Mouse (Mus musculus): ENCODE data around the gene Slc44a3. TPM values are rescaled to one million over a fixed set of nuclear protein-coding genes. Genes with fewer than 3 reads are reported as not detected.

The Slc44a3 gene
- polyA plus RNA-seq, 1 experiment from 2014 or later: 1.3 TPM

GRCm38 (mm10) chr3:121567904-121568303 lies 35.7 kb upstream of the Slc44a3 start:
- Histone ChIP-seq H3K9me3 (no peaks in the 10 kb centered on the region), H3K27me3 (ENCODE audit: insufficient read depth, poor library complexity, severe bottlenecking) (no peaks in the 10 kb centered on the region), H3K4me1 (no peaks in the 10 kb centered on the region), H3K27ac (no peak overlapping the region), H3K4me3 (no peak overlapping the region), H3K36me3 (no peaks in the 10 kb centered on the region)
- no peak for DNase-seq (ENCODE audit: low spot score)
- 85% methylated on average over 9 of the region's 9 CpGs for WGBS

GRCm38 (mm10) chr3:121567337-121567900 lies 35.2 kb upstream of the Slc44a3 start:
- H3K4me1 ChIP-seq: no peaks in the 10 kb centered on the region
- no peak overlapping the region for H3K4me3 ChIP-seq
- no peak for DNase-seq (ENCODE audit: low spot score)
- no peaks in the 10 kb centered on the region for H3K36me3 ChIP-seq
- H3K9me3 ChIP-seq: no peaks in the 10 kb centered on the region
- H3K27me3 ChIP-seq (ENCODE audit: insufficient read depth, poor library complexity, severe bottlenecking): no peaks in the 10 kb centered on the region
- 76% methylated on average over 2 of the region's 2 CpGs for WGBS
- H3K27ac ChIP-seq: no peak overlapping the region

- no peak for DNase-seq (ENCODE audit: low spot score)
Measured at GRCm38 (mm10) chr3:121566901-121567300, 34.7 kb upstream of the Slc44a3 start.

GRCm38 (mm10) chr3:121561803-121562202 lies 29.6 kb upstream of the Slc44a3 start:
- no peak for DNase-seq (ENCODE audit: low spot score)
- Histone ChIP-seq H3K27ac (no peak overlapping the region), H3K27me3 (ENCODE audit: insufficient read depth, poor library complexity, severe bottlenecking) (no peaks in the 10 kb centered on the region), H3K36me3 (no peaks in the 10 kb centered on the region), H3K4me1 (peaks cover 19% of the 10 kb centered on the region), H3K4me3 (no peak overlapping the region), H3K9me3 (no peaks in the 10 kb centered on the region)
- WGBS: 76% methylated on average over 3 of the region's 3 CpGs

More at GRCm38 (mm10) chr3:121566901-121567300, 34.7 kb upstream of the Slc44a3 start:
- Histone ChIP-seq H3K27ac (no peak overlapping the region), H3K9me3 (no peaks in the 10 kb centered on the region), H3K4me3 (no peak overlapping the region), H3K36me3 (no peaks in the 10 kb centered on the region), H3K4me1 (no peaks in the 10 kb centered on the region), H3K27me3 (ENCODE audit: insufficient read depth, poor library complexity, severe bottlenecking) (no peaks in the 10 kb centered on the region)
- WGBS: 84% methylated on average over 4 of the region's 4 CpGs

GRCm38 (mm10) chr3:121560115-121560865 lies 28.1 kb upstream of the Slc44a3 start:
- DNase-seq (ENCODE audit: low spot score): no peak
- H3K27me3 ChIP-seq (ENCODE audit: insufficient read depth, poor library complexity, severe bottlenecking): no peaks in the 10 kb centered on the region
- no peak overlapping the region for H3K4me3 ChIP-seq
- H3K9me3 ChIP-seq: no peaks in the 10 kb centered on the region
- H3K36me3 ChIP-seq: no peaks in the 10 kb centered on the region
- H3K4me1 ChIP-seq: peaks cover 19% of the 10 kb centered on the region
- H3K27ac ChIP-seq: no peak overlapping the region; the same call in 1 of the 2 replicates
- WGBS: 70% methylated on average over 14 of the region's 14 CpGs

- peaks cover 19% of the 10 kb centered on the region for H3K4me1 ChIP-seq
- whole genome bisulfite sequencing: 70% methylated on average over 15 of the region's 15 CpGs
Measured at GRCm38 (mm10) chr3:121559406-121560114, 27.4 kb upstream of the Slc44a3 start.

GRCm38 (mm10) chr3:121558861-121559260 lies 26.7 kb upstream of the Slc44a3 start:
- H3K4me3 ChIP-seq: no peak overlapping the region
- H3K27me3 ChIP-seq (ENCODE audit: insufficient read depth, poor library complexity, severe bottlenecking): no peaks in the 10 kb centered on the region
- H3K9me3 ChIP-seq: no peaks in the 10 kb centered on the region
- H3K4me1 ChIP-seq: peaks cover 19% of the 10 kb centered on the region
- no peaks in the 10 kb centered on the region for H3K36me3 ChIP-seq
- 82% methylated on average over 8 of the region's 8 CpGs for WGBS
- no peak overlapping the region for H3K27ac ChIP-seq
- DNase-seq (ENCODE audit: low spot score): no peak

More at GRCm38 (mm10) chr3:121559406-121560114, 27.4 kb upstream of the Slc44a3 start:
- no peak overlapping the region for H3K4me3 ChIP-seq
- no peak for DNase-seq (ENCODE audit: low spot score)
- H3K27ac ChIP-seq: no peak overlapping the region; the same call in 1 of the 2 replicates
- no peaks in the 10 kb centered on the region for H3K36me3 ChIP-seq
- no peaks in the 10 kb centered on the region for H3K9me3 ChIP-seq
- no peaks in the 10 kb centered on the region for H3K27me3 ChIP-seq (ENCODE audit: insufficient read depth, poor library complexity, severe bottlenecking)

- H3K27me3 ChIP-seq (ENCODE audit: insufficient read depth, poor library complexity, severe bottlenecking): no peaks in the 10 kb centered on the region
- DNase-seq (ENCODE audit: low spot score): no peak
- H3K4me1 ChIP-seq: peaks cover 28% of the 10 kb centered on the region
- H3K27ac ChIP-seq: no peak overlapping the region
- no peaks in the 10 kb centered on the region for H3K36me3 ChIP-seq
- no peaks in the 10 kb centered on the region for H3K9me3 ChIP-seq
- H3K4me3 ChIP-seq: no peak overlapping the region
- 66% methylated on average over 7 of the region's 7 CpGs for WGBS
Measured at GRCm38 (mm10) chr3:121556304-121556703, 24.1 kb upstream of the Slc44a3 start.

- Histone ChIP-seq H3K36me3 (no peaks in the 10 kb centered on the region), H3K4me3 (no peak overlapping the region), H3K27me3 (ENCODE audit: insufficient read depth, poor library complexity, severe bottlenecking) (no peaks in the 10 kb centered on the region), H3K27ac (no peak overlapping the region), H3K9me3 (no peaks in the 10 kb centered on the region), H3K4me1 (peaks cover 8% of the 10 kb centered on the region)
- WGBS: 70% methylated on average over 14 of the region's 14 CpGs
- no peak for DNase-seq (ENCODE audit: low spot score)
Measured at GRCm38 (mm10) chr3:121553294-121553693, 21.1 kb upstream of the Slc44a3 start.

GRCm38 (mm10) chr3:121552723-121553122 lies 20.5 kb upstream of the Slc44a3 start:
- Histone ChIP-seq H3K27me3 (ENCODE audit: insufficient read depth, poor library complexity, severe bottlenecking) (no peaks in the 10 kb centered on the region), H3K27ac (no peak overlapping the region), H3K4me3 (no peak overlapping the region), H3K36me3 (no peaks in the 10 kb centered on the region), H3K9me3 (no peaks in the 10 kb centered on the region), H3K4me1 (peaks cover 8% of the 10 kb centered on the region)
- 73% methylated on average over 11 of the region's 11 CpGs for WGBS
- no peak for DNase-seq (ENCODE audit: low spot score)

GRCm38 (mm10) chr3:121550370-121550769 lies 18.2 kb upstream of the Slc44a3 start:
- Histone ChIP-seq H3K4me3 (no peak overlapping the region), H3K9me3 (no peaks in the 10 kb centered on the region), H3K27ac (no peak overlapping the region), H3K36me3 (no peaks in the 10 kb centered on the region), H3K4me1 (peaks cover 8% of the 10 kb centered on the region), H3K27me3 (ENCODE audit: insufficient read depth, poor library complexity, severe bottlenecking) (no peaks in the 10 kb centered on the region)
- WGBS: 4% methylated on average over 1 of the region's 1 CpGs
- DNase-seq (ENCODE audit: low spot score): no peak

GRCm38 (mm10) chr3:121547851-121548624 lies 15.8 kb upstream of the Slc44a3 start:
- no peaks in the 10 kb centered on the region for H3K9me3 ChIP-seq
- H3K4me1 ChIP-seq: peaks cover 4% of the 10 kb centered on the region
- 52% methylated on average over 15 of the region's 15 CpGs for WGBS
- no peak overlapping the region for H3K4me3 ChIP-seq
- no peaks in the 10 kb centered on the region for H3K27me3 ChIP-seq (ENCODE audit: insufficient read depth, poor library complexity, severe bottlenecking)
- H3K36me3 ChIP-seq: no peaks in the 10 kb centered on the region
- peak overlapping the region; percentile 36; the same call in 1 of the 2 replicates for H3K27ac ChIP-seq
- no peak for DNase-seq (ENCODE audit: low spot score)
